Comparison of ENCODE assay signal across 21 mouse cellular contexts in genomic region chr14:110665712-110666111, GRCm38 (mm10).
DNase-seq lines count a peak whose midpoint lies in the region; ATAC-seq and TF ChIP-seq lines count a peak whose summit lies in the region.
"Had no signal": no experiment of that assay in that cellular context is flagged by ENCODE, and none has a peak within 500 bp of the region (broad histone marks: within the 10 kb centered on the region; RNA-seq: fewer than 3 reads in every experiment).

No protein-coding gene starts in this region.

- WGBS in limb, embryonic 14.5 days = 57% methylated on average over 1 of the region's 1 CpGs
- 76% methylated on average over 1 of the region's 1 CpGs for WGBS in limb, embryonic 10.5 days

- H3K4me1 ChIP-seq in limb, embryonic 14.5 days (ENCODE audit: control insufficient read depth, insufficient read depth, low read length) = no peaks in the 10 kb centered on the region
- H3K4me1 ChIP-seq in limb, embryonic 10.5 days = no peaks in the 10 kb centered on the region
- H3K4me1 ChIP-seq: forebrain, embryonic 10.5 days; heart, embryonic 12.5 days; hindbrain, embryonic 10.5 days had no signal

- no peaks in the 10 kb centered on the region for H3K36me3 ChIP-seq in limb, embryonic 14.5 days (ENCODE audit: control insufficient read depth, insufficient read depth, low read length)
- no peaks in the 10 kb centered on the region for H3K36me3 ChIP-seq in limb, embryonic 10.5 days
- H3K36me3 ChIP-seq: forebrain, embryonic 10.5 days; G1E; heart, embryonic 12.5 days; hindbrain, embryonic 10.5 days had no signal

- no peaks in the 10 kb centered on the region for H3K9me3 ChIP-seq in limb, embryonic 14.5 days (ENCODE audit: control insufficient read depth, low read length)
- no peaks in the 10 kb centered on the region for H3K9me3 ChIP-seq in limb, embryonic 10.5 days (replicated peaks)
- H3K9me3 ChIP-seq: forebrain, embryonic 10.5 days; heart, embryonic 12.5 days; hindbrain, embryonic 10.5 days had no signal

- H3K27me3 ChIP-seq in limb, embryonic 14.5 days (ENCODE audit: control insufficient read depth, insufficient read depth, low read length) = no peaks in the 10 kb centered on the region
- no peaks in the 10 kb centered on the region for H3K27me3 ChIP-seq in limb, embryonic 10.5 days (ENCODE audit: low read depth, poor library complexity, severe bottlenecking)
- H3K27me3 ChIP-seq: heart, embryonic 12.5 days had no signal

- no peak overlapping the region for H3K27ac ChIP-seq in limb, embryonic 14.5 days (replicated peaks; ENCODE audit: low read depth, low read length)
- H3K27ac ChIP-seq in limb, embryonic 10.5 days = no peak overlapping the region
- H3K27ac ChIP-seq: forebrain, embryonic 10.5 days; hindbrain, embryonic 10.5 days; hindbrain, embryonic 14.5 days had no signal

- no peak for TF ChIP-seq POLR2A in limb, embryonic 14.5 days (IDR thresholded peaks at IDR 0.05; ENCODE audit: borderline replicate concordance, extremely low read depth, insufficient read depth, insufficient read length)

- H3K4me2 ChIP-seq in limb, embryonic 14.5 days (replicated peaks; ENCODE audit: low read depth, low read length, severe bottlenecking) = no peak overlapping the region
- H3K4me2 ChIP-seq: heart, embryonic 12.5 days; hindbrain, embryonic 14.5 days had no signal

- no peak for ATAC-seq in limb, embryonic 14.5 days (ENCODE audit: low FRiP score, low read depth)
- ATAC-seq: CD4-positive, CD25-positive, alpha-beta regulatory T cell, adult 4 months; forebrain, embryonic 14.5 days had no signal

- no peak overlapping the region for H3K9ac ChIP-seq in limb, embryonic 14.5 days (ENCODE audit: low read depth, low read length, severe bottlenecking)
- H3K9ac ChIP-seq: heart, embryonic 12.5 days; hindbrain, embryonic 14.5 days had no signal

- H3K4me3 ChIP-seq in limb, embryonic 14.5 days (replicated peaks; ENCODE audit: low read length) = no peak overlapping the region
- no peak overlapping the region for H3K4me3 ChIP-seq in limb, embryonic 10.5 days
- H3K4me3 ChIP-seq: forebrain, embryonic 10.5 days; heart, embryonic 12.5 days; hindbrain, embryonic 10.5 days had no signal

- DNase-seq in embryo, embryonic 10 days (ENCODE audit: low spot score) = peak; percentile 11
- no peak for DNase-seq in embryo, embryonic 10.5 days (ENCODE audit: low spot score)
- DNase-seq in limb, embryonic 14.5 days (ENCODE audit: low spot score) = peak; percentile 28
- no peak for DNase-seq in limb, embryonic 10.5 days (ENCODE audit: low spot score)
- peak; percentile 16 for DNase-seq in gonadal fat pad, adult 2 months (ENCODE audit: low read depth)
- DNase-seq in lung, postnatal 36 days = no peak
- DNase-seq in Muller cell, postnatal 12 days (ENCODE audit: inconsistent ontology term) = no peak
- DNase-seq: adrenal gland, postnatal 10 days; B cell, adult 2 months; cerebellum, adult 11 months; cerebellum, adult 8-10 months; cerebellum, postnatal 36 days; gastrocnemius, postnatal 14 days; kidney, adult 2 months had no signal

Comparison
In these comparisons a context has a peak if more than half of its experiments do, and no peak if none do; other contexts are left out.
1. DNase-seq: peak in embryo, embryonic 10 days (single experiment), limb, embryonic 14.5 days (single experiment) and gonadal fat pad, adult 2 months (single experiment); none in embryo, embryonic 10.5 days (single experiment), limb, embryonic 10.5 days (single experiment), lung, postnatal 36 days (single experiment) and Muller cell, postnatal 12 days (single experiment).